Mouse (Mus musculus) hindbrain, embryonic 16.5 days (tissue): ENCODE measurements around the gene Smim26. TPM values are rescaled to one million over a fixed set of nuclear protein-coding genes. Genes with fewer than 3 reads are reported as not detected.
A peak's percentile ranks its signal among the peaks of the same experiment; 100 is the strongest.

ENCODE experiments used
- ATAC-seq: fragments of 200-750 bp; cut with Nextera tagmentation; 2 replicates; pipeline ENCODE4 v1.8.0; 2017; ENCODE audit warnings: moderate TSS enrichment, moderate library complexity
- H3K27ac ChIP-seq: fragments of 300-500 bp; sonication (generic); 2 replicates; pipeline ENCODE4 v1.5.1; 2014; ENCODE audit warnings: low read depth, mild to moderate bottlenecking, control low read depth, low read length, moderate library complexity
- H3K27me3 ChIP-seq: fragments of 300-500 bp; sonication (generic); replicated peaks from 2 replicates; pipeline ENCODE4 v1.6.1; 2014; ENCODE audit warnings: low read length; ENCODE audit not compliant: control insufficient read depth, insufficient read depth
- H3K36me3 ChIP-seq: fragments of 300-500 bp; sonication (generic); 2 replicates; pipeline ENCODE4 v1.6.1; 2014; ENCODE audit warnings: mild to moderate bottlenecking, low read length, moderate library complexity, mixed read lengths; ENCODE audit not compliant: control insufficient read depth, insufficient read depth
- H3K4me1 ChIP-seq: fragments of 300-500 bp; sonication (generic); 2 replicates; pipeline ENCODE4 v1.6.1; 2014; ENCODE audit warnings: low read depth, low read length; ENCODE audit not compliant: control insufficient read depth, insufficient read depth
- H3K4me2 ChIP-seq: fragments of 300-500 bp; sonication (generic); 2 replicates; pipeline ENCODE4 v1.6.1; 2014; ENCODE audit warnings: mild to moderate bottlenecking, low read length, control low read depth, moderate library complexity
- H3K4me3 ChIP-seq: fragments of 300-500 bp; sonication (generic); 2 replicates; pipeline ENCODE4 v1.5.1; 2014; ENCODE audit warnings: mild to moderate bottlenecking, low read length, control low read depth, moderate library complexity
- H3K9ac ChIP-seq: fragments of 300-500 bp; sonication (generic); 2 replicates; pipeline ENCODE4 v1.6.1; 2014; ENCODE audit warnings: low read depth, mild to moderate bottlenecking, control low read depth, low read length, moderate library complexity
- H3K9me3 ChIP-seq: fragments of 300-500 bp; sonication (generic); 2 replicates; pipeline ENCODE4 v1.6.1; 2014; ENCODE audit warnings: mild to moderate bottlenecking, low read length, moderate library complexity; ENCODE audit not compliant: control insufficient read depth
- WGBS: fragments of 180-500 bp; shearing (Covaris S2); extraction: QIAGEN DNeasy Blood & Tissue Kit; methylation state at CpG from one replicate; pipeline ENCODE4 v1.1.7; 2014; 5-methylcytosine and 5-hydroxymethylcytosine counted together
- polyA plus RNA-seq: library from polyadenylated mRNA; unstranded; fragments of >200 nt; fragmentation: Nextera tagmentation; extraction: Ambion mirVana; gene quantifications from 2 replicates; pipeline ENCODE4 v1.2.1, GENCODE M21; 2015

The Smim26 gene
- polyA plus RNA-seq, 1 experiment from 2014 or later: 63.3 TPM

DNA sequence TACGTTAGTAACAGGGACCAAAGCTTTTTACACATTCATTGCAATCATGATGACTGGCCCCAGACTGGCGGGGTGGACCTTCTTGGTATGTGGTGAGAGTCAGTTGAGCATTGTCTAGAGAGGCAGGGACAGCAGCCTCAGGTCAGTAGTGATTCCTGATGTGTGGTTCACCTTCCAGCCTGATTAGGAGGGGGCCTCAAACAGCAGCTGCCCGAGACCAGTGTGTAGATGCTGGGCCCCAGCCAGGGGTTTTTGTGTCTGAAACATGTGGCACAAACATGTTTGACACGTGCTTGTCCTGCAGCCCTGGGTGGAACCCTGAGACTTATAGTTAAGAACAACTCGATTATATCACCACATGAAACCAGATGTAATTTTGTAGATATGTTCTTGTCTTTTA lies 40.4 kb downstream of the Smim26 start:
- Histone ChIP-seq H3K4me2 (no peak overlapping the region), H3K4me3 (no peak overlapping the region), H3K9ac (no peak overlapping the region), H3K36me3 (peaks cover 3% of the 10 kb centered on the region; the same call in 1 of the 2 replicates), H3K27ac (no peak overlapping the region), H3K27me3 (no peaks in the 10 kb centered on the region), H3K9me3 (no peaks in the 10 kb centered on the region), H3K4me1 (no peaks in the 10 kb centered on the region; the same call in 1 of the 2 replicates)
- ATAC-seq: no peak
- WGBS: 63% methylated on average over 5 of the region's 5 CpGs

DNA sequence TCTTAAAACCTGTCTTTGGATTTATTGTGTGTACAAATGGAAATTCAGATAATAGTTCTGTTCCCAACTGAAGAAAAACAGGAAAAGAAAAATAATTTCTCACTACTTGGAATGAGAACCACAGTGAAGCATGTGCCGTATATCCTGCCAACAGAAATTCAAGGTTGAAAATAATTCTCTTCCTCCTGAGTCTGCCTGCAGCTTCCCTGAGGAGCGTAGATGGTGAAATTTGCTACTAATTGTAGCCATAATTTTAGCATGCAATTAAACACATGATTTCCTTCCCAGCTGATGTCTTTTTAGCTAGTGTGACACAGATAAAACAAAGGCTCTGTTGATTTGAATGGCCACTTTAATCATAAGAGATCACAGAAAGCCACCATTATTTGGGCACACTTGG lies 40.9 kb downstream of the Smim26 start:
- no peak overlapping the region for H3K4me2 ChIP-seq
- ATAC-seq: no peak
- WGBS: 61% methylated on average over 2 of the region's 2 CpGs
- H3K4me3 ChIP-seq: no peak overlapping the region
- no peaks in the 10 kb centered on the region for H3K27me3 ChIP-seq
- H3K9ac ChIP-seq: no peak overlapping the region
- no peaks in the 10 kb centered on the region; the same call in 1 of the 2 replicates for H3K4me1 ChIP-seq
- H3K9me3 ChIP-seq: no peaks in the 10 kb centered on the region
- H3K27ac ChIP-seq: no peak overlapping the region
- H3K36me3 ChIP-seq: peaks cover 3% of the 10 kb centered on the region; the same call in 1 of the 2 replicates

DNA sequence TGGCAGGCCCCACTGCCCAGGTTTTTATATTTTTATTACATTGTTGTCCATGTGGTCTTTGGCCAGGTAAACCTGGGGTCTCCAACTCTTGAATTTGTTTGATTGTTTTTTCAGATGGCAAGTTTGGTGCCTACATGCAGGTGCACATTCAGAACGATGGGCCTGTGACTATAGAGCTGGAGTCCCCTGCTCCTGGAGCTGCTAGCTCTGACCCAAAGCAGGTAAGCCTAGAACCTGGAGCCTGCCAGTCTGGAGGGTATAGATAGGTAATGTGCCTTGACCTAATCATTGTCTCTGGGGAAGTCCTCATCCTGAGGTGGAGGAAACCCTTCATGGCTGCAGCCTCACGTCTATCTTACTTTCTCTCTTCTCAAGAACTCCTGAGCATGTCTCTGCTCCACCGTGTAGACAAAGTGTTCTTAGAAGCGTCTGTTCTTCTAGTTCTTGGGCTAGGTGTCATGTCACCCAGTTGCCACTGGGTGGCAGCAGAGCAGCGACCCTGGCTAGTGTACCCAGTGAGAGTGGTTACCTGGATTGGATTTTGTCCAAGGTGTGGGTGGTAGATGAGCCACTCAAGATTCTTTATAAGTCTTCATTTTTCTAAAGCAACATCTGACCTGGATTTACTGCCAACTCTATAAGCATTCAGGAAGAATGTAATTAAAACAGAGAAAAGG lies 41.9 kb downstream of the Smim26 start:
- Histone ChIP-seq H3K9me3 (no peaks in the 10 kb centered on the region), H3K27me3 (no peaks in the 10 kb centered on the region), H3K9ac (no peak overlapping the region), H3K4me2 (no peak overlapping the region), H3K27ac (no peak overlapping the region; the same call in 1 of the 2 replicates), H3K36me3 (peaks cover 3% of the 10 kb centered on the region; the same call in 1 of the 2 replicates), H3K4me3 (no peak overlapping the region), H3K4me1 (no peaks in the 10 kb centered on the region; the same call in 1 of the 2 replicates)
- WGBS: 17% methylated on average over 5 of the region's 5 CpGs
- peak; percentile 72 for ATAC-seq

DNA sequence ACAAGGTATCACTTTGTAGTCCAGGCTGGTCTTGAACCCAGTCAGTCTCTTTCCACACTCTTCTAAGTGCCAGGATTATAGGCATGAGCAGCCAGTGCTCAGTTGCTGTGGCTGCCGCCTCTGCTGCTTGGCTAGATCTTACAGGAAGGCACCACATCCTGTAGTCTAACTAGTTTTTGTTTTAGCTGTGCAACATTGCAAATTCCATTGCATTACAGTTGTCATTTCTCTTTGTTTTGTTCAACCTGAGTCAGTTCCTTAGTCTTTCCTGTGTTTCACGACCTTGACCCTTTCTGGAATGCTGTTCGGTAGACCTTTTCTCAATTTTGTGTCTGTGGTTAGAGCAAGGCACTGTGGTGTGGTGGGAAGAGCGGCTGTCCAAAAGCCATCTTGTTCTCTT lies 43.4 kb downstream of the Smim26 start:
- Histone ChIP-seq H3K27me3 (no peaks in the 10 kb centered on the region), H3K9ac (no peak overlapping the region), H3K36me3 (peaks cover 2% of the 10 kb centered on the region; the same call in 1 of the 2 replicates), H3K27ac (no peak overlapping the region), H3K4me2 (no peak overlapping the region), H3K4me1 (no peaks in the 10 kb centered on the region; the same call in 1 of the 2 replicates), H3K9me3 (no peaks in the 10 kb centered on the region), H3K4me3 (no peak overlapping the region)
- 84% methylated on average over 4 of the region's 4 CpGs for WGBS
- no peak for ATAC-seq

DNA sequence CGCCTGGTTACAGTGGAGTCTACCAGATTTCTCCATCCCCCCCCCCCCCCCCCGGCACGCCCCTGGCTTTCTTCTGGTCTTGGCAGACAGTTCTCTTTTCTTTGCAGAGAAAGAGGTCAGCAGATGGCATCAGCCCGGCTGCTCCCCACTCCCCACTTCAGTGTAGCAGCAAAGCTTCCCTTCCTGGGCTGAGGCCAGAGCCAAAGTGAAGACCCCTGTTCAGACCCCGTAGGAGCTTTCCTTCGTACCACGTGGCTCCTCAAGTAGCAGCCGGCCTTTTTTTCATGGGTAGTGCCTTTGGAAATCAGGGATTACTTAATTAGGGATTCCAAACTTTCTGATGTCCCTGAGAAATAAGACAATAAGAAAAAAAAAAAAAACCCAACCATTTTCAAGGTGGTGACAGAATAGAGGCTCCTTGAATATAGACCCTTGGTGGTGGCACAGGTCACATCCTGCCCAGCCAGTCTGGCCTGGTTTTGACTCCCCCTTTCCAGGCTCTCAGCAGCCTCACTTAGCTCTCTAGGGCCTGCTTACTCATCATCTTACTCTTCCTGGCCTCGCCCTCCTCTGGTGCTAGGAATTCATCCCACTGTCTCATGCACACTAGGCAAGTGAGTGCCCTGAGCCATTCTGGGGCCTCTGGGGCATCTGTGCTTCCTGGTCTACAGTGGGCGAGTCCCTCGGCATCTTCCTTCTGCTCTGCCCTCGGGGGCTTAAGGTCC lies 44.0 kb downstream of the Smim26 start:
- H3K9me3 ChIP-seq: no peaks in the 10 kb centered on the region
- WGBS: 69% methylated on average over 12 of the region's 12 CpGs
- H3K4me2 ChIP-seq: no peak overlapping the region
- no peaks in the 10 kb centered on the region; the same call in 1 of the 2 replicates for H3K4me1 ChIP-seq
- no peak overlapping the region for H3K4me3 ChIP-seq
- no peak overlapping the region for H3K9ac ChIP-seq
- no peaks in the 10 kb centered on the region for H3K27me3 ChIP-seq
- no peaks in the 10 kb centered on the region for H3K36me3 ChIP-seq
- H3K27ac ChIP-seq: no peak overlapping the region
- peak; percentile 44; the same call in 1 of the 2 replicates for ATAC-seq

DNA sequence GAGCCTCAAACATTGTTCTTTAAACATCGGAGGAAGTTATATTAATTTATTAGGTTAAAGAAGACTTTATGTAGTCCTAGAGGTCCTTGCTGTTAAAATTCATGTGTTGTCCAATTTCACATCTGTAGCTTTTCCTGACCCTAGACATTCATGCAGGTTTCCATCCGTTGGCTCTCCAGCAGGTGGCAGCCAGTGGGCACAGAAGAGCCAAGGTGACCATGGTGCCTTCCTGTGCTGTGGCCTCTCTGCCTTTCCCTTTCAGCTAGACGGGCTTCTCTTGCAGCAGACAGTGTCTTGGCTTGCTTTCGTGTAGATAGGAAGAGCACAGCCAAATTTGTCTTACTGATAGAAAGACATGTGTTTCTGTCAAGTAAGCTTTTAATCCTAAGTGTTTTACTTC lies 44.9 kb downstream of the Smim26 start:
- Histone ChIP-seq H3K36me3 (no peaks in the 10 kb centered on the region), H3K27ac (no peak overlapping the region), H3K4me1 (no peaks in the 10 kb centered on the region; the same call in 1 of the 2 replicates), H3K4me3 (no peak overlapping the region), H3K27me3 (no peaks in the 10 kb centered on the region), H3K9ac (no peak overlapping the region), H3K9me3 (no peaks in the 10 kb centered on the region), H3K4me2 (no peak overlapping the region)
- WGBS: 64% methylated on average over 4 of the region's 4 CpGs
- ATAC-seq: no peak

DNA sequence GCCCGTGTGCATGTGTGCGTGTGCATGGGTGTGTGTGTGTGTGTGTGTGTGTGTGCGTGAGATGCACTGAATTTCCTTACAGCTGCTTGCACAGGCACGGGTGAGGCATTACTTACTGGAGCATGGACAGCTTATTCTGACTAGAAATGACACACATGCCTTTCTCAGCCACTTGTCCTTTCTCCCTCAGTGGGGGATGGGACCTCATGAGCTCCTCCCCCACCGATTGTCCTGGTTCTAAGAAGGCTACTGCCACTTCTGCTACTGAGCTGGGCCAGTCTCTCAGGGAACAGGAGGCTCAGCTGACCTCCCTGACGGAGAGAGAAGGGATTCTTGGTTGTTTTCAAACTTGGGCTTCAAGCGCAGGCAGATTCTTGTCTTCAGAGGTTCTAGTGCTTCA lies 46.2 kb downstream of the Smim26 start:
- Histone ChIP-seq H3K36me3 (no peaks in the 10 kb centered on the region), H3K27ac (no peak overlapping the region), H3K9ac (no peak overlapping the region), H3K4me3 (no peak overlapping the region), H3K27me3 (no peaks in the 10 kb centered on the region), H3K4me1 (no peaks in the 10 kb centered on the region; the same call in 1 of the 2 replicates), H3K9me3 (no peaks in the 10 kb centered on the region), H3K4me2 (no peak overlapping the region)
- ATAC-seq: no peak
- 74% methylated on average over 7 of the region's 7 CpGs for WGBS

DNA sequence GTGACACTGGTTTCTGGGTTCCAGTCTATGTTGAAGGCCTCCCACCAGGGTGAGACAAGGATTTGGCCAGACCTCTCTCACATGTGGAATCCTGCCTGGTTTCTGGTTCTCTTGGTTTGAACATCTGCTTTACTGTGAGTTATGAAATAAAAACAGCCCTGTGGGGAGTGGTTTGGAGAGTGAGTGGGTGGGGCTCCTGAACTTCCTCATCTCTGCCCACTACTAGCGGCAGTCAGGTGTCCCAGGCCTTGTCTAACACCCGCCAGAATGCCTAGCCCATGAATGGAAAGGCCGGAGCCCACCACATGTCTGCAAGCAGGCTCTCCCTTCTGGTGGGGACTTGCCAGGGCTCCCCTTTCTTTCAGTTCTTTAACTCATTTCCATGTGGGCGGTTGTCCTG lies 48.1 kb downstream of the Smim26 start:
- Histone ChIP-seq H3K9ac (no peak overlapping the region), H3K4me2 (no peak overlapping the region), H3K4me1 (no peaks in the 10 kb centered on the region; the same call in 1 of the 2 replicates), H3K36me3 (no peaks in the 10 kb centered on the region), H3K4me3 (no peak overlapping the region), H3K27me3 (no peaks in the 10 kb centered on the region), H3K27ac (no peak overlapping the region), H3K9me3 (no peaks in the 10 kb centered on the region)
- ATAC-seq: no peak
- 93% methylated on average over 4 of the region's 4 CpGs for WGBS
